Mouse (Mus musculus): Measurements from ENCODE around the gene Akap12.

Gene Akap12

DNA sequence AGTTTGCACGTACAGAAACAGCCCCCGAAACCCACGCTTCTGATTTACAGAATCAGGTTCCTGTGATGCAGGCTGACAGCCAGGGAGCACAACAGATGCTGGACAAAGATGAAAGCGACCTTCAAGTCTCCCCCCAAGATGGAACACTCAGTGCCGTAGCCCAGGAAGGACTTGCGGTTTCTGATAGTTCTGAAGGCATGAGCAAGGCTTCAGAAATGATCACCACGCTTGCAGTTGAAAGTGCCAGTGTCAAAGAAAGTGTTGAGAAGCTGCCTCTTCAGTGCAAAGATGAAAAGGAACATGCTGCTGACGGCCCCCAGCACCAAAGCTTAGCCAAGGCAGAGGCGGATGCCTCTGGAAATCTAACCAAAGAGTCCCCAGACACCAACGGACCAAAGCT lies 91.3 kb downstream of the Akap12 start:
- no peak for DNase-seq (ENCODE audit: low spot score in 2 of 2)

DNA sequence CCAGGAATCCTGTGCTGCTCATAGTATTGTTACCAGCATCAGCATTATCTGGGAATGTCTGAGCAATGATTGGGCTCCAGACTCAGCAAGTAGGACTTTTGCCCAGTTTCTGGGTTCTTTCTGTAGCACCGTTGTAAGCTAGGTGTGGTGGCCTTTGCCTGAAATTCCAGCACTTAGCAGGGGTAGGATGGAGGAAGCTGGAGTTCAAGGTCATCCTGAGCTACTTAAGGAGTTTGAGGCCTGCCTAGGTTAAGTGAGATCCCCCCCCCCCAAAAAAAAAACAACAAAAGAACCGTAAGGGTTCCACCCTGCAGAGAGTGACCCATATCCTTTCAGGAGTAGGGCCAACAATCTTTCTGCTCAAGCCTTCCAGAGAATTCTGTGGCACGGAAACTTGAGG lies 98.4 kb downstream of the Akap12 start:
- no peak for DNase-seq (ENCODE audit: low spot score in 2 of 2)

- DNase-seq (ENCODE audit: low spot score in 2 of 2) = no peak
Observed at GRCm38 (mm10) chr10:4370105-4370504, 103.9 kb downstream of the Akap12 start.

GRCm38 (mm10) chr10:4372011-4372410 lies 105.8 kb downstream of the Akap12 start:
- DNase-seq (ENCODE audit: low spot score in 2 of 2) = peak in 1 of 2 experiments; percentile 16

DNA sequence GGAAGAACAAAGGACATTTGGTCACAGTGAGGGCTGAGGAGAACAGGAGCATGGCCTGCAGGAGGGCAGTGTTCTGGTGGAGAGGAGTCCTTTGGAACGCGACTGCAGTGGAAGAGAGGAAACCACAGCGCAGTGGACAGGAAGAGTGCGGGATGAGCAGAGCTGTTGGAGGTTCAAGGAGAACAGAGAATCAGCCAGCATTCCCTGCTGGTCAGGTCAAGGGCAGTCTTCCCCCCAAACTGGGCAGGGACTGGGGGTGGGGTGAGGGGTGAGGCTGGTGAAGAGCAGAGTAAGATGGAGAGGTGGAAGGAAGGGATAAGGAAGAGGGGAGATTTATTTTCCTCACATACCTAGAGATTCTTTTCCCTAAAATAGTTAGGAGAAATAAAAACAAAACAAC lies 107.4 kb downstream of the Akap12 start:
- DNase-seq (ENCODE audit: low spot score in 2 of 2) = no peak

- no peak for DNase-seq (ENCODE audit: low spot score in 2 of 2)
Observed at GRCm38 (mm10) chr10:4374239-4374638, 108.1 kb downstream of the Akap12 start.

GRCm38 (mm10) chr10:4374734-4375133 lies 108.6 kb downstream of the Akap12 start:
- no peak for DNase-seq (ENCODE audit: low spot score in 2 of 2)

DNA sequence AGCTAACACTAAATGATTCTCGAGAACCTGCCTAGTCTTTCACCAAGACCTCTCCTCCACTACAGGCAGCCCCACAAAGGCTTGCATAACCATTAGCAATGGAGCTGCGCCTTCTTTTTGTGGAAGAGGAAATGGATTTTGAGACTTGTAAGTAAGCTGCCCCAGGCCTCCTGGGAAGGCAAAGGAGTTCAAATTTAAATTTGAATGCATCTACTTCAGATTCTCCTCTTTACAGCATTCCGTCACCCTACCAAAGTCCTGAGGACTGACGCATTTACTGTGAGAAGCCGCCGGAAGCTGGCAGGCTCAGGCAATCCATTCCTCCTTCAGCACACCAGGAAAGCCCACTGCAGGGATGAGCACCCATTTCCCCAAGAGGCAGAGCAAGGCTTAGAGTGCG lies 109.1 kb downstream of the Akap12 start:
- no peak for DNase-seq (ENCODE audit: low spot score in 2 of 2)

DNA sequence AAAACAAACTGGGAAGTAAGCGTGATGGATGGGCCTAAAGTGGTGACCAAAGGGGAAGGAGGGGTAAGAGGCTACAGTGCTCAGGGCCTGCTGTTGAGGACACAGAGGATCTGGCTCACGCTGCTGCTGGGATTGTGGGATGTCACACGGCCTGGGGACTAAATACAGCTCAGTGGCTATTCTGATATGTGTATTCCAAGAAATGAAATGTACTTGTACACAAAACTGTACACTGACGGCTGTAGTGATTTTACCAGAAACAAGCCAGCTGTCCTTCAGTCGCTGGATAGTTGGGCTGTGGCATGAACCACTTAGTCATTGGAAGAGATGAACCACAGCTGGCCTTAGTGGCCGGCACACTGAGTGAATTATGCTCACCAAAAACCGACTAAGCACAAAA lies 110.3 kb downstream of the Akap12 start:
- no peak for DNase-seq (ENCODE audit: low spot score in 2 of 2)

GRCm38 (mm10) chr10:4376931-4377330 lies 110.8 kb downstream of the Akap12 start:
- DNase-seq (ENCODE audit: low spot score in 2 of 2) = no peak

DNA sequence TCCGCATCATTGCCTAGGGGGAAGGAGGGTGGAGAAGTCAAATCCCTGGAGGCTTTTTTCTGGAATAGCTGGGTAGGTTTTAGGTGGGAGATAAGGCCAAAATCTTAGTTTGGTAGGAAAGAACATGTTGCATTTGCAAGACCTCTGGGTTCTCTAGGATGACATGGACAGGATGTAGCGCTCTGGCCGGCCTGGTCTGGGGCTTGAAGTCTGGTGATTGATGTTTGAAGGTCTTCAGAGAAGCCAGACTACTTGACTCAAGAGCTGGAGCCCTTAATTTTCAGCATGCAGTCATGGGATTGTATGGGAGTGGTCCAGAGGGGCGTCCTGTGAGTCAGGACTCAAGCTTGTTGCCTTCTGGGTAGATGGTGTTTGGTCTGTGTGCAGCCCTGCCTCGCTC lies 114.6 kb downstream of the Akap12 start:
- no peak for DNase-seq (ENCODE audit: low spot score in 2 of 2)

- DNase-seq (ENCODE audit: low spot score in 2 of 2) = no peak
Observed at GRCm38 (mm10) chr10:4384244-4384643, 118.1 kb downstream of the Akap12 start.

DNA sequence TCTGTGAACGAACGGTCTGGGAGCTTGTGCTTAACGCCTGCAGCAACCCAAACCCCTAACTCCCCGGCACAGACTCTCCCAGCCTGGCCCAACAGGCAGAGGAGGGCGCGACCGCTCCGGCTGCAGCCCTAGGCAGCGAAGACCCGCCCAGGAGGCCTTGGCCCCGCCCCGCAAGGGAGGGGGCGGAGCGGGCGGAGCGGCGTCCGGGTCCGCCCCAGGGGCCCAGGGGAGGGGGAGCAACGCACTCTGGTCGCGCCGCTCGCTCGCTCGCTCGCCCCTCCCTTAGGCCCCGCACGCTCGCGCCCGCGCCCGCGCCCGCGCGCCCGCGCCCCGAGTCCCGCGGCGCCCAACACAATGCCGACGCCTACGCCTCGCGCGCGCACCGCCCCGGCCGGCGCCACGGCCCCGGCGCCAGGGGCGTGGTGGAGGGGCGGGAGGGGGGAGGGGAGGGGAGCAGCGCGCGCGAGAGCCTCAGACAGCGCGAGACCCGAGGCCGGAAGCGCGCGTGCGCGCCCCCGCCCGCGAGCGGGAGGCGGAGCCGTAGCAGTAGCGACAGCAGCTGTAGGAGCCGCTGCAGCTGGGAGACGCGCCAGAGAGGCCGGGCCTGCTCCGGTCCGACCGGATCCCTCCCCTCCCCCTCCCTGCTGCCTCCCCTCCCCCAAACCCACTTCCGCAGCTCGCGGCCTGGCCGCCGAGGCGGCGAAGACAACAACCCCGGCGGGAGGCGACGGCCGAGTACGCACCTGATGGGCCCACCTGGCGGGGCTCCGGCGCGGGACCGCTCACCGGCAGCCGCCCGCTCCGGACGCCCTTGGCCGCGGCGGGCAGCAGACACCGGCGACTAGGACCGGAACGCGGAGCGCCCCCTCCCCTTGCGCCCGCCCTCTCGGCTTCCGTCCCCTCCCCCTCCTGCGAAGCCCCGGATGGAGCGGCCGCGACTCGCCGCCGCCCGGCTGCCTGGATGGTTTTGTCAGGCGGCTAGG lies 120.7 kb downstream of the Akap12 start:
- DNase-seq (ENCODE audit: low spot score in 2 of 2) = peak; percentile 84 to 94

DNA sequence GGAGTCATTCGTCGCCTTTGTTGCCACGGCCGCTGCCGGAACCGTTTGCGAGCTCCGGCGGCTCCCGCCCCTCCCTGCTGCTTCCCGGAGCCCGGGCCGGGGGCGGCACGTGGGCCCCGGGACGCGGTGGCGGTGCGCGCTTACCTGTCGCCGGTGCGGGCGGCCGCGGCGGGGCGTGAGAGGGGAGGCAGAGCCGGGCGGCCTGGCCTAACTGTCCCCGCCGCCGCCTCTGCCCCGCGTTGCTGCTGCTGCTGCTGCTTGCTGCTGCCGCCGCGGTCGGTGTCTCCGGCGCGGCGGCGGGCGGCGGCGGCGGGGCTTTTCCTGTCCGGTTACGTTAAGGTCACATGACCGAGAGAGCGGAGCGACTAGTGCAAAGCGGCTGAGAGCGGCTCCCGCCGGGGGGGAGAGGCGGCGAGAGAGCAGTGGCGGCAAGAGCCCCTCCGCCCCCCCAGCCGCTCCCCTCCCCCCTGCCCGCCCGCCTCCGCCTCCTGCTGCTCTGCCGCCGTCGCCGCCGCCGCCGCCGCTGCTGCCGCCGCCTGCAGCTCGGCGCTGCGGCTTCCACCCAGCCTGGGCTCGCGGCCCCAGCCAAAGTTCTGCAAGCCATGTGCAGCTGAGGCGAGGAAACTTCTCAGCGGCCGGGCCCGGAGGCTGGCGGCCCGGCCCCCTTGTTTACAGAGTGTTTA lies 121.7 kb downstream of the Akap12 start, which contains the start of gene Zbtb2:
Zbtb2 (minus strand) TSS at position 408 of the 683 bp plus-strand sequence.
- peak; percentile 39 to 62 for DNase-seq (ENCODE audit: low spot score in 2 of 2)

- DNase-seq (ENCODE audit: low spot score in 2 of 2) = no peak
Observed at GRCm38 (mm10) chr10:4388384-4388745, 122.2 kb downstream of the Akap12 start.

DNA sequence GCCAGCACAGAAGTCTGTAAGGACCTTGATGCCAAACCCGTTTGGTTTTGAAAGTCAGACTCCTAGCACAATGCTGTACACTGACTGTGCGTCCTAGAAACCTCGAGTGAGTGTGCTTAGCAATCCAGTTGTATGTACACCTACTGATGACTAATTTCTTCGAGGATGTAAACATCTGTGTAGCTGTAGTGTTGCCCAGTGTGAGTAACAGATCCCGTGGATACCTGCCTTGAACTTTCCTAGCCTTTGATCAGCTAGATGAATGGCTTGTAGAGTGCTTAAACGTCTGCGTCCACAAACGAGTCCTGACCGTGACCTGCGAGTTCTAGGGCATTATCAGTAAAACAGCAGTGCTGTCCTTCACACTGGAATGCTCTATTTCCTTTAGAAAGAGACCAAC lies 122.9 kb downstream of the Akap12 start:
- DNase-seq (ENCODE audit: low spot score in 2 of 2) = no peak

DNA sequence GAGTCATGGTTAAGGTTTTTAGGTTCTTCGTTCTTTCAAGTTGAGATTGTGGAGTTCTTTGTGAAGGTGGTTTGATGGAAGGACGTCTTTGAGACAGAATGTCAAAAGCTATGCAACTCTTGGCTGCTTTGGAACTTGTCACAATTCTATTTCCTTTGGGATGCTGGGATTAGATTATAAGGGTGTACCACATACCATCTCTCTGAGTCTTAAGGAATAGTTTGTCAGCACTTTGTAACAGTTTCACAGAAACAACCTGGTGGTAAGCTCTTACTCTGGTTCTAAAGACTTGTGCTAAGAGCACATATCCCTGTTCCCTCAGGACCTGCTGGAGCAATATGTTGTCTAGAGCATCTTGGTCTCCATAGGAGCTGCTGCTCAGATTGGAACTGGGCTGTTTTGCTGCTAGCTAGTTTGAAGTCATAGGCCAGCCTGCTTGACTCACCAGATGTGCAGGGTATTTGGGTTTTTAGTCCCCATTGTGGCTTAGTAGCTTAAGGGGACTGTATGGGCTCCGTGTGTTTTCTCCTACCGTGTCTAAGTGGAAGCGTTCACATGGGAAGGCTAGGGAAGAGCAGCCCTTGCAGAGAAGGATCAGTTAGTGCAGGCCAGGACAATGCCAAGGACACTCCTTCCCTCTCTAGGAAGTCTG lies 123.4 kb downstream of the Akap12 start:
- no peak for DNase-seq (ENCODE audit: low spot score in 2 of 2)

- no peak for DNase-seq (ENCODE audit: low spot score in 2 of 2)
Observed at GRCm38 (mm10) chr10:4390550-4390949, 124.4 kb downstream of the Akap12 start.

DNA sequence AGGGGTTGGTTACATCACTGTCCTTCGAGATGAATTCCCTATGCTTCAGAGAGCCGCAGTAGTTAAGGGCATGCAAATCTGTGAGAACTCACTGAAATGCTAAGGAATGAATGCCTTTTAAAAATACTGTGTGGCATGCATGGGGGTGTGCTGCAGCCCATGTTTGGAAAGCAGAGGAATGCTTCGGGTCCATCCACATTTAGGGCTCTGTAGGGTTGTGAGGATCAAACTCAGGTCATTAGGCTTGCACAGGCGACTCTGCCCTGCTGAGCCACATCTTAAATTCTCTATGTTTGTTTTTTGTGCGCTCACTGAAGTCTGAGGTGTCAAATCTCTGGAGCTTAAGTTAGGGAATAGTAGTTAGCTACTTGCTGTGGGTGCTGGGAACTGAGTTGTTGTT lies 124.9 kb downstream of the Akap12 start:
- no peak for DNase-seq (ENCODE audit: low spot score in 2 of 2)

DNA sequence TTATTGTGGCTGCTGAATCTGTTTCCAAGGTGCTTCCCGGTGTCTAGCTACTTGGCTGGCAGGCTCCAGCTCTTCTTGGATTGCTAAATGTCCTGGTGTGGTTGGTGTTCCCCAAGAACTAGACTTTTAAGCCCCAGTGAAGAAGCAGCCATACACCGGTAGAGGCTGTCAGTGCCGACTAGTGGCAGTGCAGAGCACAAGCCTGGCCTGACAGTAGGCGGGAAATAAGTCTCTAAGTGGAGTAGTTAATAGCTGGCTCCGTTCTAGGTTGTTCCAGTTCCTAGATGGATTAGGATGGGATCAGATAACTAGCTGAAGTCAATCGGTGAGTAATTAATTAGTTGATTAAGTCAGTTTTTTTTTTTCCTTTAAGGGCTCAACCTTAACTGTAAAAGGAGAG lies 125.7 kb downstream of the Akap12 start:
- no peak for DNase-seq (ENCODE audit: low spot score in 2 of 2)

- no peak for DNase-seq (ENCODE audit: low spot score in 2 of 2)
Observed at GRCm38 (mm10) chr10:4395321-4395720, 129.1 kb downstream of the Akap12 start.

GRCm38 (mm10) chr10:4398058-4398457 lies 131.9 kb downstream of the Akap12 start:
- no peak for DNase-seq (ENCODE audit: low spot score in 2 of 2)

Measured in cerebellum, postnatal 4 days (tissue).